Mouse (Mus musculus): ENCODE measurements around the gene Gpd1.

GRCm38 (mm10) chr15:99772925-99773324, 55.6 kb downstream of the Gpd1 start:
- TF ChIP-seq GATA1 (IDR thresholded peaks at IDR 0.05; ENCODE audit: low read length), result no peak
- TF ChIP-seq TAL1 (IDR thresholded peaks at IDR 0.05; ENCODE audit: low read length), result no peak

All from erythroblast, embryonic 14.5 days (primary cell).